Mouse (Mus musculus): Measurements from ENCODE around the gene Dcaf7.

GRCm38 (mm10) chr11:105989446-105989845 is 47.2 kb upstream of the Dcaf7 start:
- TF ChIP-seq POLR2A (IDR thresholded peaks at IDR 0.05; ENCODE audit: extremely low read depth, insufficient read depth, low read length) (no peak), CTCF (IDR thresholded peaks at IDR 0.05; ENCODE audit: extremely low read depth, insufficient read depth, low read length) (no peak)

Measured in cortical plate, adult 2 months (tissue).